Mouse (Mus musculus) frontal cortex, postnatal 36 days (tissue): ENCODE measurements around the gene Rpn2.

ENCODE experiments used
- DNase-seq, 2 experiments: peaks; one replicate each; pipeline ENCODE4 v3.0.0; 2022; ENCODE audit warnings: low spot score in 2 of 2

Rpn2 gene

GRCm38 (mm10) chr2:157310963-157311637 lies 32.3 kb downstream of the Rpn2 start:
- DNase-seq: no peak

DNA sequence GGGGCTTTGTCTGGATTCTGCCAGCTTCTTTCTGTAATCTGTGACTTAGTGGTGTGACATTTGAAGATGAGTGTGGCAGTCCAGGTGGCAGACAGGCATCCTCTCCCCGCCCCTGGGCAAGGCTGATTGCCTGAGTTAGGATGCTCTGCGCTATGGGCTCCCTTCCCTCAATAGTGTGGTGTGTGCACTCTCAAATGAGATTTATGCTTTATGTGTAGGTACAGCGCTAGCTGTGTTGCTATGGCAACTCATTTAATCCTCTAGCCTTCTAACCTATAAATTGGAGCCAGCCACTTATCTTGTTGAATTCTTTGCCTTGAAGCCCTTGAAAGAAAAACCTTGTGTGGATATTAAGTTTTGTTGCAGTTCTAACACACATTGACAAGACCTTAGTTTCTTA lies 34.9 kb downstream of the Rpn2 start:
- DNase-seq: peak in 1 of 2 experiments; percentile 11

- peak in 1 of 2 experiments; percentile 16 for DNase-seq
Observed at GRCm38 (mm10) chr2:157314310-157314709, 35.5 kb downstream of the Rpn2 start.

- DNase-seq: no peak
Observed at GRCm38 (mm10) chr2:157315486-157315885, 36.7 kb downstream of the Rpn2 start.

DNA sequence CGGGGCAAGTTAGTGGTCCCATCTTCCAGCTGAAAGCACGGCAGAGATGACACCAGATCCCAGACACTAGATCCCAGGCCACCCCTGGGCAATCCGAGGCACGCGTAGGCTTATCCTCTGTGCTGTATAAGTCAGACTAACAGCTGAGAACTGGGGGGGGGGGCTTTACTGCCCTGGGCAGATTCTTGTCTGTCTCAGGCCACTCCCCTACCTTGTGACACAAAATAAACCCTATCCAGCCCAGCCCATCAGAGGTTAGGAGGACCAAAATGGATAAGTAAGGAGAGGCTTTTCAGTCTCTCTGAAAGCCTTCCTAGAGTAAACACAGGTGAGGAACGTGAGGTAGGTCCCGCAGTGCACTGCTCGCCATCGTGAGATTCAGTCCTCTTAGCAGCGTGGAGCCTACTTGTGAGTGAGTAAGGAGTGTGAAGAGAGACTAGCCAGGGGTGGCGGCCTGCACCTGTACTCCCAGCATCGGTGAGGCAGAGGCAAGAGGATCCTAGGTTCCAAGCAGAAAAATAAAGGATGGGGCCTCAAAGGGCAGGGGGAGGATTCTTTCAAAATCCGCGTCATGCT lies 37.6 kb downstream of the Rpn2 start:
- no peak for DNase-seq

- no peak for DNase-seq
Observed at GRCm38 (mm10) chr2:157317220-157317619, 38.4 kb downstream of the Rpn2 start.

DNA sequence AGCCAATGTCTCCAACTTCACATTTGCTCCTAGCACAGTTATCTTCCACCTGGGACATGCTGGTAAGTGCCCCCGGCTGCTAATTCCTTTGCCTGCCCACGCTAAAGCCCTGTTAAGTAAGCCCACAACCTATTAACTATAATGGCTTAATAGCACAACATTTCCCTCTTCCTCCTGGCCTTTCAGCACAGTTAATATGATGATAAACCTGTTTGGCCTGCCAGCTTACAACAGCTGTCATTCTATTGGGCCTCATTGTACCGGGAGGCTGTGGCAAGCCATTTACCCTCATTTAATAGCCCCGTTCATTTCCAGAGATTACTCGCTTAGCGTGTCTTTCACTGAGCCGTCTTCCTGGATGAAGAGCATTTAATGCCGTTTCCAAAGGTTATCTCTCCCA lies 41.3 kb downstream of the Rpn2 start:
- no peak for DNase-seq

- no peak for DNase-seq
Observed at GRCm38 (mm10) chr2:157320886-157321285, 42.1 kb downstream of the Rpn2 start.

GRCm38 (mm10) chr2:157322029-157322766 lies 43.4 kb downstream of the Rpn2 start:
- no peak for DNase-seq

- DNase-seq: no peak
Observed at GRCm38 (mm10) chr2:157325238-157325637, 46.4 kb downstream of the Rpn2 start.

GRCm38 (mm10) chr2:157328106-157328505 lies 49.3 kb downstream of the Rpn2 start:
- DNase-seq: no peak

DNA sequence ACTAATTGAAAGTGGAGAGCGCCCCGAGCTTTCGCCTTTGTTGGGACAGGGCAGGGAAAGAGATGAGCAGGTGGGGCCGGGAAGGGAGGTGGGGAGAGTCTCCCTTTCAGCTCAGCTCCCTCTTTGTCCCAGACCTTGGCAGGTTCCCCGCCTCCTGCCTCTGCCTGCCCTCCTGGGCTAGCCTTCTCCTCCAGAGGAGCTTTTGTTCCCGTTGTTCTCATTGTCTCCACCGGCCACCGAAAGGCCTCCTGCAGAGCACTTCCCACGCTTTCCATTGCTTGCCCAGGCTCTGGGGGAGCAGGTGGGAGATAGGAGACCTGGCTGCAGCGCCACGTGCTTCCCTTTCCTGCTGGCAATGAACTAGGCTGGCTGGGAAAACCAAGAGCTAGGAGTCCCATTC lies 49.8 kb downstream of the Rpn2 start:
- no peak for DNase-seq

DNA sequence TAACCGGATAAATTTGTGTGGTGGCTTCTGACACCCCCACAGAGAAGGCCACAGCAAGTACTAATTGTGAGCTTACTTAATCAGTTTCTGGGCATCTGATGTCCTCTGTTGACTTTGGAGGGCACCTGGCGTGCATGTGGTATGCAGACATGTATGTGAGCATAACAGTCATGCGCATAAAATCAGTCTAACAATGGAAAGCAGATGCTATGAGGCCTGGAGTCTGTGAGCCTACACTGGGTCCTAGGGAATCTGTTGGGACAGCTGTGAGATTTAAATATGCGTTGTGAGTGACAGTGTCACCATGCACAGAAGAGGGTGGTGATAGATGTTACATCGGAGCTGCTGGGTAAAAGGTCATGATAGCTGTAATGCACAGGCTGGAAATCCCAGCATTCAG lies 53.2 kb downstream of the Rpn2 start:
- no peak for DNase-seq

DNA sequence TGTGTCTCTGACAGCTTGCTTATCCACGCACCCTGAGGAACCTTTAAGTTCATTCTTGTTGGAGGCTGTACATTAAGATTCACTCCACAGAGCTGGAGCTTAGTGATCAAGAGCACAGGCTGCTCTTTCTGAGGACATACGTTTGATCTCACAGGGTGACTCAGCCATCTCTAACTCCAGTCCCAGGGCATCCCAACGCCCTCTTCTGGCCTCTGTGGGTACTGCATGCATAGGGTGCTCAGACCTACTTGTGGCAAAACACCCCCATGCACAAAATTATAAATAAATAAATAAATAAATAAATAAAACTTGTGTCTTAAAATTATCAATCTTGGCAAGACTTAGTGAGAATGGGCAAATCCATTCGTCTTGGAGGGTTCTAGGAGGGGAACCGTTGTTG lies 59.8 kb downstream of the Rpn2 start:
- DNase-seq: peak in 1 of 2 experiments; percentile 53

DNA sequence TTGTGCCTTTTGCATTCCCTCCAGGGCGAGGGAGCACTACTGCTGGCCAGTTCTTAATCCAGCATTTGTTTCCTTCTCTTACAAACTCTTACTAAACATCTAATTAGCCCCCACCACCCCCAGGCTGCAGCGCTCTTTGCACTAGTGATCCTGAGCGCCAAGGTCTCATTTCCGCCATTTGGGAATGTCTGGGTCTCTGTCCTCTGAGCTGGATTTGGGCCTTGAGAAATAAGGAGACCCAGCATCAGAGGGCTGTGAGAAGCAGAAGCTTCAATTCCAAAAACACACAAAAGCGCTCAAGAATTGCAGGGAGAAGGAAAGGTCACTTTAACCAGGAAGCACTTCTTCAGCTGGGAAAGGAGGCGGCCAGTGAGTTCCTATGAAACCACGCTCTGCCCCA lies 60.7 kb downstream of the Rpn2 start:
- no peak for DNase-seq

GRCm38 (mm10) chr2:157340221-157340741 lies 61.5 kb downstream of the Rpn2 start:
- peak; percentile 54 to 62 for DNase-seq

- DNase-seq: peak; percentile 76 to 80
Observed at GRCm38 (mm10) chr2:157341554-157342270, 62.9 kb downstream of the Rpn2 start.

DNA sequence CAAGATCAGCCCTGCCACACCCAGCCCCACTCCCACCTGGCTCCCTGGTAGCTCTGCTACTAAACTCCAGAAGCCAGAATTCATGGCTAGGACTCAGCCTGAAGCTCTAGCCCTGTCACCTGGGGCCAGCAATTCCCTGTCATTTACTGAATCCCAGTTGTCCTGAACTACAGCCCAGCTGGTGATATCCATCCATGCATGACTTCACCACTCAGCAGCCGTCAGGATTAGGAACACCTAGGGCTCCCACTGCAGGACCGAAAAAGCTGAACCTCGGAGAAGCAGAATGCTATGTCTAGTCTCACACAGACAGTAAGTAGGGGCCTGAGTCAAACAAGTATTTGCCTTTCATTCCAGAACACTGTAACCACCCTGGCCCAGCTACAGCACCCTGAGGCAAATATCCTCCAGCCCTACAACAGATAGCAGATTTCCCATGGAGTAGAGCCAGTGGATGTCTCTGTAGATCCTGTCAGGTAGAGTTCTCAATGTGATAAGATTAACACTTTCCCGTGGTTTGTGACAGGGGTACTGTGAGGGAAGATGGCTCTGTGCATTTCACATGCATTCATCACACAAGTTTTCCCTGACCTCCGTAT lies 63.6 kb downstream of the Rpn2 start:
- no peak for DNase-seq

GRCm38 (mm10) chr2:157343337-157343736 lies 64.5 kb downstream of the Rpn2 start:
- DNase-seq: no peak

GRCm38 (mm10) chr2:157347361-157348159 lies 68.7 kb downstream of the Rpn2 start, which contains the start of gene Ghrh:
TSS of gene Ghrh (minus strand) at chr2:157347506.
- DNase-seq: peak in 1 of 2 experiments; percentile 62
